Mouse (Mus musculus): ENCODE data around the gene Ank.

DNA sequence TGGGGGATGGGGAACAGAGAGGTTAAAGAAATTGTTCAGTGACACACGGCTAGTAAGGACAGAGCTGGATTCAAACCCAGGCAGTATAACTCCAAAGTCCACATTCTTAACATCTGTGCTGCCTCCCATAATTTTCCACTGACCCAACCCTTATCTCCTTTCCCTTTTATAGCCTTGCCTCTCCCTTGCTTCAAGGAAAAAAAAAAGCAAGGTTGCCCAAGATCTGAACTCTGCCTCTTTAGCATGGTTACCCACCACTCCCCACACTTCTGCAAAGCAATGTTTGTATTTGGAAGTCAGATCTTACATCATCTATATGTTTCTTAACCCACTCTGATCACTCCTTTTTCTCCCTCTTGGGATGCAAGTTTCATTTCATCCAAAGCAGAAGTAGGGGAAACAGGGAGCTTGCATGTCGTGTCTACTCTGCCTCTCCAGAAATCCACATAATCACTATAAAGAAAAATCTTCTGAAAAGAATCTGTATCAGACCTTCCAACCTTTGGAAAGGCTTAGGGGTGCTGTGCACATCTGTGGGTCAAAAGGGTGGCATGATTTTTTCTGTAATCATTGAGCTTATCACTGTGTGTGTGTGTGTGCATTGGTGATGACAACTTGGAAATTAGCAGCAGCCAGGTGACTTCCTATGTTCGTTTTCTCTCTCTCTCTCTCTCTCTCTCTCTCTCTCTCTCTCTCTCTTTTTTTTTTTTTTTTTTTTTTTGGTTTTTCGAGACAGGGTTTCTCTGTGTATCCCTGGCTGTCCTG lies 33.4 kb upstream of the Ank start:
- TF ChIP-seq POLR2A (IDR thresholded peaks at IDR 0.05; ENCODE audit: extremely low read depth, insufficient read depth, low read length) (no peak), CTCF (IDR thresholded peaks at IDR 0.05; ENCODE audit: extremely low read depth, insufficient read depth, low read length) (no peak)

All from cortical plate, adult 2 months (tissue).